In genomic region chr4:44004126-44004525, GRCm38 (mm10) we compare ENCODE assay signal across 8 mouse cellular contexts. TPM values are rescaled to one million over a fixed set of nuclear protein-coding genes. Genes with fewer than 3 reads are reported as not detected.
DNase-seq lines count a peak whose midpoint lies in the region; ATAC-seq and TF ChIP-seq lines count a peak whose summit lies in the region.

TSS of gene Clta (plus strand) at chr4:44004452.

- no peaks in the 10 kb centered on the region for H3K27me3 ChIP-seq in embryonic facial prominence, embryonic 15.5 days
- no peaks in the 10 kb centered on the region for H3K27me3 ChIP-seq in heart, embryonic 15.5 days
- H3K27me3 ChIP-seq in myocyte (ENCODE audit: control insufficient read depth, insufficient read depth, insufficient read length): peaks cover 8% of the 10 kb centered on the region

- DNase-seq in urinary bladder, adult 2 months (ENCODE audit: low spot score): no peak
- DNase-seq in urinary bladder, postnatal 36 days (ENCODE audit: low spot score in 2 of 2): no peak
- DNase-seq in left cerebral cortex, postnatal 36 days (ENCODE audit: low spot score in 2 of 2): no peak
- DNase-seq in thymus, postnatal 36 days: no peak
- no peak for DNase-seq in cerebellum, postnatal 4 days (ENCODE audit: low spot score in 2 of 2)

- intact Hi-C loops in left cerebral cortex, postnatal 36 days (cut with DNase I): no loop called here

- H3K9me3 ChIP-seq in embryonic facial prominence, embryonic 15.5 days (replicated peaks): no peaks in the 10 kb centered on the region
- no peaks in the 10 kb centered on the region for H3K9me3 ChIP-seq in heart, embryonic 15.5 days (replicated peaks)

- ATAC-seq in embryonic facial prominence, embryonic 15.5 days (ENCODE audit: insufficient number of reproducible peaks, low FRiP score, low TSS enrichment, low read depth): no peak
- ATAC-seq in heart, embryonic 15.5 days (replicated peaks; ENCODE audit: insufficient number of reproducible peaks, insufficient read depth, low FRiP score, low read depth): no peak

- H3K4me3 ChIP-seq in embryonic facial prominence, embryonic 15.5 days (replicated peaks): no peak within 1 kb of the TSS
- no peak within 1 kb of the TSS for H3K4me3 ChIP-seq in heart, embryonic 15.5 days
- H3K4me3 ChIP-seq in myocyte: no peak within 1 kb of the TSS

- no peak within 1 kb of the TSS for H3ac ChIP-seq in myocyte (ENCODE audit: control insufficient read depth, insufficient read length)

- no peak within 1 kb of the TSS for H3K4me2 ChIP-seq in embryonic facial prominence, embryonic 15.5 days (replicated peaks)
- H3K4me2 ChIP-seq in heart, embryonic 15.5 days: no peak within 1 kb of the TSS
- H3K4me2 ChIP-seq in myocyte (ENCODE audit: low read depth): no peak within 1 kb of the TSS

- H3K4me1 ChIP-seq in embryonic facial prominence, embryonic 15.5 days: no peaks in the 10 kb centered on the region
- H3K4me1 ChIP-seq in heart, embryonic 15.5 days (replicated peaks): no peaks in the 10 kb centered on the region

- TF ChIP-seq POLR2A in myocyte (IDR thresholded peaks at IDR 0.05; ENCODE audit: insufficient read length, low read depth): no peak

- H3K27ac ChIP-seq in embryonic facial prominence, embryonic 15.5 days (replicated peaks): no peak within 1 kb of the TSS
- no peak within 1 kb of the TSS for H3K27ac ChIP-seq in heart, embryonic 15.5 days

- 85% methylated on average over 5 of the region's 5 CpGs for whole genome bisulfite sequencing in embryonic facial prominence, embryonic 15.5 days
- 77% methylated on average over 5 of the region's 5 CpGs for WGBS in heart, embryonic 15.5 days

- H3K36me3 ChIP-seq in embryonic facial prominence, embryonic 15.5 days: no peaks in the 10 kb centered on the region
- no peaks in the 10 kb centered on the region for H3K36me3 ChIP-seq in heart, embryonic 15.5 days
- H3K36me3 ChIP-seq in myocyte (ENCODE audit: control insufficient read depth, insufficient read depth): no peaks in the 10 kb centered on the region

- no peak within 1 kb of the TSS for H3K9ac ChIP-seq in embryonic facial prominence, embryonic 15.5 days
- H3K9ac ChIP-seq in heart, embryonic 15.5 days: no peak within 1 kb of the TSS

- no peaks in the 10 kb centered on the region for H3K79me2 ChIP-seq in myocyte (ENCODE audit: control insufficient read depth, insufficient read depth)

TF ChIP-seq in myocyte, 11 proteins besides CTCF, POLR2A, EP300 and RAD21:
- no peak for TF ChIP-seq MYOG (IDR thresholded peaks at IDR 0.05; ENCODE audit: control insufficient read depth in 1 of 3, insufficient read depth in 1 of 3, insufficient read length in 2 of 3, low read depth in 2 of 3)
- TF ChIP-seq USF1 (IDR thresholded peaks at IDR 0.05; ENCODE audit: low read depth): no peak
- no peak for TF ChIP-seq SRF (IDR thresholded peaks at IDR 0.05; ENCODE audit: control insufficient read depth, insufficient read length, low read depth)
- TF ChIP-seq REST (IDR thresholded peaks at IDR 0.05; ENCODE audit: insufficient read depth, insufficient read length): no peak
- TF ChIP-seq E2F4 (IDR thresholded peaks at IDR 0.05; ENCODE audit: insufficient read depth): no peak
- TF ChIP-seq MYOD1 (IDR thresholded peaks at IDR 0.05; ENCODE audit: control insufficient read depth in 1 of 3, insufficient read length in 2 of 3, low read depth in 2 of 3): no peak
- TF ChIP-seq POLR2AphosphoS2 (IDR thresholded peaks at IDR 0.05; ENCODE audit: insufficient read length, low read depth): no peak
TF ChIP-seq in myocyte: peak in this region for 0.

RNA-seq across cellular contexts. Expression of gene Clta, which starts in this region (rescaled TPM):
- 300 and 319 TPM in 2 replicates for polyA plus RNA-seq in urinary bladder, adult 2 months (2012; rRNA removed)
- 247 and 259 TPM in 2 replicates for polyA plus RNA-seq in embryonic facial prominence, embryonic 15.5 days (2015; fragmentation: Nextera tagmentation; extraction: Ambion mirVana)
- 130 and 146 TPM in 2 replicates for polyA plus RNA-seq in heart, embryonic 15.5 days (2015; fragmentation: Nextera tagmentation; extraction: Ambion mirVana)
- total RNA-seq in left cerebral cortex, postnatal 36 days (2021): 100 to 1,000 TPM; 266 to 296 TPM
- 273 TPM for polyA plus RNA-seq in myocyte (2012; fragmentation: generic; extraction: Trizol)
